Comparison of ENCODE assay signal across 8 mouse cellular contexts in genomic region chr2:38924571-38924970, GRCm38 (mm10). TPM values are rescaled to one million over a fixed set of nuclear protein-coding genes. Genes with fewer than 3 reads are reported as not detected.
DNase-seq lines count a peak whose midpoint lies in the region; ATAC-seq and TF ChIP-seq lines count a peak whose summit lies in the region.

No protein-coding gene starts in this region.

- in situ Hi-C loops in CH12.LX (cut with MboI; ENCODE audit: low pct_ligation_motif_present, low pct_unique_long_range_greater_than_20kb, low sequenced_read_pairs) = no loop called here

- no peak overlapping the region for H3K4me3 ChIP-seq in CH12.LX (replicated peaks in 1 of 3; ENCODE audit: low read depth in 2 of 3, low read length in 2 of 3, poor library complexity in 1 of 3)
- peak overlapping the region; percentile 73 for H3K4me3 ChIP-seq in forebrain, postnatal 0 days (ENCODE audit: low read depth, low read length)
- peak overlapping the region; percentile 79 for H3K4me3 ChIP-seq in liver, postnatal 0 days (ENCODE audit: low read depth, low read length)

- 8% methylated on average over 10 of the region's 10 CpGs for WGBS in forebrain, postnatal 0 days
- 19% methylated on average over 10 of the region's 10 CpGs for WGBS in liver, postnatal 0 days (ENCODE audit: insufficient replicate concordance)

- no peak for TF ChIP-seq RAD21 in CH12.LX (IDR thresholded peaks at IDR 0.05; ENCODE audit: low read depth, low read length)

- no peaks in the 10 kb centered on the region for H3K9me3 ChIP-seq in CH12.LX (replicated peaks; ENCODE audit: low read length)
- no peaks in the 10 kb centered on the region for H3K9me3 ChIP-seq in forebrain, postnatal 0 days (ENCODE audit: low read length)
- H3K9me3 ChIP-seq in liver, postnatal 0 days (ENCODE audit: low read length) = no peaks in the 10 kb centered on the region

- no peak for ATAC-seq in forebrain, postnatal 0 days
- ATAC-seq in liver, postnatal 0 days = no peak

- H3K36me3 ChIP-seq in CH12.LX (replicated peaks in 1 of 2; ENCODE audit: control insufficient read depth in 1 of 2, insufficient read depth in 1 of 2, low read length in 1 of 2) = no peaks in the 10 kb centered on the region
- H3K36me3 ChIP-seq in forebrain, postnatal 0 days (ENCODE audit: insufficient read depth) = no peaks in the 10 kb centered on the region
- no peaks in the 10 kb centered on the region for H3K36me3 ChIP-seq in liver, postnatal 0 days (replicated peaks; ENCODE audit: insufficient read depth, low read length)

- intact Hi-C loops in left cerebral cortex, postnatal 4 days (cut with DNase I) = no loop called here

- dilution Hi-C loops in CH12.LX (cut with MboI; ENCODE audit: extremely low pct_ligation_motif_present, extremely low pct_unique_long_range_greater_than_20kb, low sequenced_read_pairs) = no loop called here

- H3K27ac ChIP-seq in CH12.LX (ENCODE audit: insufficient read depth, low read depth) = no peak overlapping the region
- H3K27ac ChIP-seq in forebrain, postnatal 0 days (ENCODE audit: low read depth, low read length) = no peak overlapping the region
- no peak overlapping the region for H3K27ac ChIP-seq in liver, postnatal 0 days (ENCODE audit: low read depth)

- DNase-seq in cerebellum, adult 9-10 months = peak; percentile 23
- DNase-seq in cerebellum, adult 11-12 months = no peak
- DNase-seq in CH12.LX (ENCODE audit: extremely low read depth) = no peak
- DNase-seq in forebrain, postnatal 0 days = peak; percentile 73
- no peak for DNase-seq in liver, postnatal 0 days
- no peak for DNase-seq in Muller cell, postnatal 12 days (ENCODE audit: inconsistent ontology term)
- DNase-seq in thymus, postnatal 14 days = no peak
- DNase-seq in left cerebral cortex, postnatal 4 days = no peak

- no peak for TF ChIP-seq POLR2A in CH12.LX (IDR thresholded peaks at IDR 0.05; ENCODE audit: low read depth, low read length)

- no peak for TF ChIP-seq CTCF in CH12.LX (conservative IDR thresholded peaks at IDR 0.05 in 1 of 2, IDR thresholded peaks at IDR 0.05 in 1 of 2; ENCODE audit: low read depth in 2 of 2, low read length in 2 of 2)
- no peak for TF ChIP-seq CTCF in forebrain, postnatal 0 days (IDR thresholded peaks at IDR 0.05; ENCODE audit: low read depth)
- TF ChIP-seq CTCF in liver, postnatal 0 days (IDR thresholded peaks at IDR 0.05; ENCODE audit: low read depth) = no peak

- no peak overlapping the region for H3K9ac ChIP-seq in CH12.LX (ENCODE audit: insufficient read depth, low read depth)
- no peak overlapping the region for H3K9ac ChIP-seq in forebrain, postnatal 0 days
- no peak overlapping the region for H3K9ac ChIP-seq in liver, postnatal 0 days (replicated peaks)

- H3K79me2 ChIP-seq in CH12.LX (replicated peaks; ENCODE audit: control insufficient read depth, extremely low read depth, insufficient read depth, poor library complexity, severe bottlenecking) = no peaks in the 10 kb centered on the region; the same call in 1 of the 2 replicates

- peaks cover 0 to 14% of the 10 kb centered on the region in 2 experiments; a peak in 2 of 4 replicates for H3K4me1 ChIP-seq in CH12.LX (ENCODE audit: control insufficient read depth in 1 of 2, insufficient read depth in 2 of 2)
- 0 out of 2 replicates have a peak, but pooled peaks cover 3% of the 10 kb centered on the region for H3K4me1 ChIP-seq in forebrain, postnatal 0 days (ENCODE audit: insufficient read depth)
- peaks cover 11% of the 10 kb centered on the region for H3K4me1 ChIP-seq in liver, postnatal 0 days (ENCODE audit: insufficient read depth)

- H3K27me3 ChIP-seq in CH12.LX (replicated peaks) = peaks cover 7% of the 10 kb centered on the region
- peaks cover 15% of the 10 kb centered on the region; the same call in 1 of the 2 replicates for H3K27me3 ChIP-seq in forebrain, postnatal 0 days (ENCODE audit: insufficient read depth, low read length)
- peaks cover 10% of the 10 kb centered on the region for H3K27me3 ChIP-seq in liver, postnatal 0 days (ENCODE audit: insufficient read depth, low read length)

- TF ChIP-seq EP300 in CH12.LX (IDR thresholded peaks at IDR 0.05; ENCODE audit: low read length) = no peak
- no peak for TF ChIP-seq EP300 in liver, postnatal 0 days (IDR thresholded peaks at IDR 0.05; ENCODE audit: low read depth)

- peak overlapping the region; percentile 95; the same call in 1 of the 2 replicates for H3K4me2 ChIP-seq in CH12.LX (ENCODE audit: insufficient read depth, low read depth, poor library complexity, severe bottlenecking)
- peak overlapping the region; percentile 99 for H3K4me2 ChIP-seq in forebrain, postnatal 0 days (ENCODE audit: low read depth)
- H3K4me2 ChIP-seq in liver, postnatal 0 days (ENCODE audit: low read depth, low read length) = peak overlapping the region; percentile 99

TF ChIP-seq in CH12.LX, 34 proteins besides CTCF, POLR2A, EP300 and RAD21:
- no peak for TF ChIP-seq KAT2A (IDR thresholded peaks at IDR 0.05; ENCODE audit: insufficient replicate concordance, low read length)
- no peak for TF ChIP-seq ZNF384 (IDR thresholded peaks at IDR 0.05; ENCODE audit: low read depth, low read length)
- TF ChIP-seq CHD1 (IDR thresholded peaks at IDR 0.05; ENCODE audit: low read depth, low read length) = no peak
- TF ChIP-seq ZC3H11A (IDR thresholded peaks at IDR 0.05; ENCODE audit: low read depth, low read length) = no peak
- no peak for TF ChIP-seq MAZ (IDR thresholded peaks at IDR 0.05; ENCODE audit: low read depth, low read length)
- no peak for TF ChIP-seq E2F4 (IDR thresholded peaks at IDR 0.05; ENCODE audit: insufficient replicate concordance, low read depth, low read length)
- no peak for TF ChIP-seq JUN (IDR thresholded peaks at IDR 0.05; ENCODE audit: insufficient read depth, low read depth, low read length)
- TF ChIP-seq IRF4 (IDR thresholded peaks at IDR 0.05; ENCODE audit: low read depth, low read length) = no peak
- no peak for TF ChIP-seq MAX (IDR thresholded peaks at IDR 0.05; ENCODE audit: low read length)
- no peak for TF ChIP-seq RCOR1 (conservative IDR thresholded peaks at IDR 0.05; ENCODE audit: low read depth, low read length)
- TF ChIP-seq ETS1 (conservative IDR thresholded peaks at IDR 0.05; ENCODE audit: low read depth, low read length) = no peak
- TF ChIP-seq USF1 (IDR thresholded peaks at IDR 0.05; ENCODE audit: low read depth, low read length) = no peak
- TF ChIP-seq NRF1 (IDR thresholded peaks at IDR 0.05; ENCODE audit: low read depth, low read length) = no peak
- no peak for TF ChIP-seq MXI1 (IDR thresholded peaks at IDR 0.05; ENCODE audit: low read depth, low read length)
- TF ChIP-seq USF2 (conservative IDR thresholded peaks at IDR 0.05; ENCODE audit: low read depth, low read length) = no peak
- no peak for TF ChIP-seq SIN3A (IDR thresholded peaks at IDR 0.05; ENCODE audit: low read length)
- no peak for TF ChIP-seq ELF1 (IDR thresholded peaks at IDR 0.05; ENCODE audit: low read depth, low read length)
- no peak for TF ChIP-seq TBP (conservative IDR thresholded peaks at IDR 0.05; ENCODE audit: low read depth, low read length)

RNA-seq across cellular contexts. Expression of gene Nr6a1, which starts 2.9 kb away (rescaled TPM):
- total RNA-seq in CH12.LX (2012; rRNA removed) = 5.8 and 6.1 TPM in 2 replicates
- 5.0 and 5.6 TPM in 2 replicates for total RNA-seq in CH12.LX (2014; rRNA removed)
- polyA plus RNA-seq in CH12.LX (2012; ENCODE audit: insufficient read length, low read depth) = 6.1 and 6.2 TPM in 2 replicates
- total RNA-seq in forebrain, postnatal 0 days (2014; rRNA removed) = 2.1 and 4.6 TPM in 2 replicates
- 0.48 and 0.62 TPM in 2 replicates for polyA plus RNA-seq in forebrain, postnatal 0 days (2015; fragmentation: Nextera tagmentation; extraction: Ambion mirVana)
- 0.83 and 1.1 TPM in 2 replicates for polyA plus RNA-seq in liver, postnatal 0 days (2015; fragmentation: Nextera tagmentation; extraction: Ambion mirVana)
- 1 to 10 TPM; 6.6 TPM for total RNA-seq in left cerebral cortex, postnatal 4 days (2021)

RNA-seq across cellular contexts. Expression of gene Olfml2a, which starts 7.2 kb away (rescaled TPM):
- total RNA-seq in CH12.LX (2012; rRNA removed) (3.9 and 4.3 TPM in 2 replicates), CH12.LX (2014; rRNA removed) (4.7 and 5.5 TPM in 2 replicates)
- 8.4 and 8.5 TPM in 2 replicates for polyA plus RNA-seq in CH12.LX (2012; ENCODE audit: insufficient read length, low read depth)
- total RNA-seq in forebrain, postnatal 0 days (2014; rRNA removed) = 6.6 and 11.6 TPM in 2 replicates
- 2.8 and 3.2 TPM in 2 replicates for polyA plus RNA-seq in forebrain, postnatal 0 days (2015; fragmentation: Nextera tagmentation; extraction: Ambion mirVana)
- polyA plus RNA-seq in liver, postnatal 0 days (2015; fragmentation: Nextera tagmentation; extraction: Ambion mirVana) = 0.06 and 0.12 TPM in 2 replicates
- total RNA-seq in left cerebral cortex, postnatal 4 days (2021) = 1 to 10 TPM; 4.4 to 5.4 TPM

Comparison
In these comparisons a context has a peak if more than half of its experiments do, and no peak if none do; other contexts are left out.
1. DNase-seq: peak in cerebellum, adult 9-10 months (single experiment) and forebrain, postnatal 0 days (single experiment); none in cerebellum, adult 11-12 months (single experiment), CH12.LX (single experiment), liver, postnatal 0 days (single experiment), Muller cell, postnatal 12 days (single experiment), thymus, postnatal 14 days (single experiment) and left cerebral cortex, postnatal 4 days (single experiment).
2. H3K4me3 ChIP-seq: peak in forebrain, postnatal 0 days (single experiment) and liver, postnatal 0 days (single experiment); none in CH12.LX (0 of 3).
3. Peak in every context shown above with its lines, with median percentiles within 50 percentile points of each other: H3K4me2 ChIP-seq.